Mouse (Mus musculus) heart, adult 11 months (tissue): ENCODE measurements at regions not wholly inside any gene's neighbourhood (a gene's known extent, or its start where the extent isn't known, plus 50 kb on each side); places are given as distances from the start of the nearest gene placed in this dataset.

ENCODE experiments used
- DNase-seq: peaks from one replicate; pipeline ENCODE4 v3.0.0; 2022

DNA sequence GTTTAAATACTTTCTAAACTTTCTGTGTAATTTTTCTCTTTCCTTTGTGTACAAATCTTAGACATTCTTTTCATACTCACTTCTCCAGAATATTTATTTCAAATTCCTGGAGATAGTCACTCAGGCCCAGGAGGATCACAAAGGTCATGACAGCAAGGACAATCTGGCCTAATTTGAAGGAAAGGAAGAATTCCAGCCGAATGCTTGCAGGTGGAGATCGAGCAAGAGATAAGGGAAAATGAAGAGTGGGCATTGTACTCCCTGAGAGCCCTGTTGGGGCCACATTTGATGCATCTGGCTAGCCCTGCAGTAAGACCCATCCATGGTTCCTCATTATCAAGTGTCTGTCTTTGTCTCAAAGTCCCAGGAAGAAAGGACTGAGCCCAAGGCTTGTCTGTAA is 66.0 kb upstream of the Jazf1 start:
- no peak for DNase-seq

DNA sequence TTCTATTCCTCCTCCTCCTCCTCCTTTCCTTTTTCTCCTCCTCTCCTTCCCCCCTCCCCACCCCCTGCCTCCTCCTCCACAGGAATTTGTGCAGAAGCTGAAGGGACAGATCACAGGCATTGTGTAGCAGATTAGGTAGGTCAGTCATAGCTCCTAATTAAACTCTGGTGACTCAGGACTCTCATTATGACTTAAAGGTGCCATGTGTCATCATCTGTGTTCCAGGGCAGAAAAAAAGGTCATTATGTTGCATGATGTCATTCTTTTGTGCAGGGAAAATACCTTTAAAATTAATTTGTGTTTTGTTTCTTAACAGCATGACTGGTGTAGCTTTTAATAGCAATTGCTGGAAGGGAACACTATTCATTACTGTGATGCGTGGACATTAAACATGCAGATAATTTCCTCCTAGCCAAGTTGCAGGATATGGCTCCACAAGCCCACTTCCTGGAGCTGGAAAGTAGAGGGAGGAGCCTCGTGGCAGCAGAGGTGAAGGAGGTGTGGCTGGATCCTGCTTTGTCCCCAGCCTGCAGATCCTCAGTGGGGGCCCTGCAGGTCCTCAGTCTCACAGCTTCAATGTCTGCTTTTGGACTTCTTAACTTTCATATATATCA is 62.4 kb upstream of the Jazf1 start:
- peak; percentile 34 for DNase-seq

DNA sequence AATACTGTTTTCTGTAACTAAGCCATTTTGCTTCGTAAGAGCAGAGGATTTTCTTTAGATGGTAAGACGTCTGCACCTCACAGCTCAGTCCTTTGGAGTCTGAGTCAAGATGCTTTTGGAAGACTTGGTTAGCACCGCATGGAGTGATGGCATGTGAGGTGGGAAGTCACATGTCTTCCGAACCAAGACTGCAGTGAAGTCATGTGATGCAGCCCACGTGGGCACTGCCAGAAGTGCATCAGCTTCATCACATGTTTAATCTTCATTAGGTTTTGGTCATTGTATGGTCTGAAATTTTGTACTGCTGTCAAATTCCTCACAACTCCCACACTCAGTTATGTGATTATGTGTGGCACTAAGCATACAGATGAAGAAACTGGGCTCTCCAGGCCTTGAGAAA is 58.3 kb upstream of the Jazf1 start:
- DNase-seq: peak; percentile 11

DNA sequence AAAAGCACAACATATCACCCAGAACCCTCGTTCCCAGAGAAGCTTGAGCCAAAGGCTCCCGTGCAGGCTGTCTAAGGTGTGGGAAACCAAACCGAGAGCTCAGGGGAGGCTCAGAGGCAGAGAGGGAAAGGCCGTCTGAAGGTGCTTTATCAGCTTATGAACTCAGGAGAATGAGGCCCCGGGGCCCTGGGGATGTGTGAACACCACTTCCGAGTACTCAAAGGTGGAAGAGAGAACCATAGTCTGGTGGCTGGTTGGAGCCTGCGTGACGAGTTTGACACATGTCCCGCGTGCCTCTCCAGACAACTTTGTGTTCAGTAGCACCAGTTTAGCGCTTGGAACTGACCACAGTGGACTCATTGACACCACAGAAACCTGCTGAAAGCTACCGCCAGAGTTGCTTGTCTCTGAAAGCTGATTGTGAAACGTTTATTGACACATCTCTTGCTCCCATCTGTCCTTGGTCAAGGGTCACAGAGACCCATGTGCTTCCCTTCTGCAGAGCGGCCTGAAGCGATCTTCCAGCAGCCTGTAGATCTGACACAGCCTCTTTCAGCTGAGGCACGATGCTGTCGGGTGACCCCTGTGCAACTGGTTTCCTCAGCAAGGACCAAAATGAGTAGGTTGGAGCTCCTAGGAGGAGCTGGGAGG is 56.5 kb upstream of the Jazf1 start:
- DNase-seq: peak; percentile 86

DNA sequence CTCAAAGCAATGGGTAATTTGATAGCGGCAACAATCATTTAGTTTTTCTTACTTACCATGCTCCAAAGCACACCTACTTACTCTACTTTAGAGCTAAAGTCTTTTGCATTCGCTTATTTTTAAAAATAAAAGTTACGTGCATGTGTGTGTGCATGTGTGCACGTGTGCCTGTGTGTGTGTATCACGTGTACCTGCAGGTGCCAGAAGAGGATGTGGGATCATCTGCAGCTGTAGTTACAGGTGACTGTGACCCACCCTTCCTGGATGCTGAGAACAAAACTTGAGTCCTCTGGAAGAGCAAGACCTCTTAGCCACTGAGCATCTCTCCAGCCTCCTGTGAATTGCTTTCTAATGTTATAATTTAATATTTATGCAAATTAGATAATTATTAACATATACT is 52.0 kb upstream of the Jazf1 start:
- peak; percentile 53 for DNase-seq
